Mouse (Mus musculus) 416B (cell line): ENCODE results near the gene Frmpd1.

ENCODE experiments used
- DNase-seq: peaks from one replicate; pipeline ENCODE4 v3.0.0; 2011; ENCODE audit warnings: low read depth

Frmpd1 gene

DNA sequence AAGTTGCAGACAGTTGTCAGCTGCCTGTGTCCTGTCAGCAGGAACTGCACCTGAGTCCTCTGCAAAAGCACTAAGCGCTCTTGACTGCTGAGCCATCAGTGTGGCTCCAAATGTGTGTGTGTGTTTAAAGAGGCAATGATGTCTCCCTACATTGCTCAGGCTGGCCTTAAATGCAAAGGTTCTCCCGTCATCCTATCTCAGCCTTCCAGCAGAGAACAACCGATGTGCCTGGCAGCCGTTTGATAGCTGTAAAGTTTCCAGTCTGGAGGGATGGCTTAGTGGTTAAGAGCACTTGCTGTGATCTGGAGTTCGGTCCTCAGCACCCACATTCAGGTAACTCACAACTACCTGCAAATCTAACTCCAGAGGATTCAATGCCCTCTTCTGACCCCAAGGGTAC, 56.7 kb downstream of the Frmpd1 start:
- DNase-seq = no peak

DNA sequence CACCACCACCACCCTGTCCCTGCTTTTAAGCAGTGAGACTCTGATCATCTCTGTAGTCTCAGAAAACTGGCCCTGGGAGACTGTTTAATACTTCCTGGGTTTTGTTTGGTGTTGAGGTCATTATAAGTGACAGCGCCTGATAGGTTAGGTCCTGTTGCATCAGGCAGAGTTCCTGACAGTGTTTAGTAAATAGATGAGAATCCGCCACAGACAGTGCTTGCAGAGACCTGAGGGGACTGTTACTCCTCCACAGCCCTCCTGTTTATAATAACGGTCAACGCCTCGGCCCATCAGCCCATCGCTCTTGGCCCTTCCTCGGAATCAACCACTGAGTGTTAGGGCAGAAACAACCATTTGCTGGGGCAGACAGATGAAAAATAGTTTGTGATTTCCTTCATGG, 57.5 kb downstream of the Frmpd1 start:
- no peak for DNase-seq

DNA sequence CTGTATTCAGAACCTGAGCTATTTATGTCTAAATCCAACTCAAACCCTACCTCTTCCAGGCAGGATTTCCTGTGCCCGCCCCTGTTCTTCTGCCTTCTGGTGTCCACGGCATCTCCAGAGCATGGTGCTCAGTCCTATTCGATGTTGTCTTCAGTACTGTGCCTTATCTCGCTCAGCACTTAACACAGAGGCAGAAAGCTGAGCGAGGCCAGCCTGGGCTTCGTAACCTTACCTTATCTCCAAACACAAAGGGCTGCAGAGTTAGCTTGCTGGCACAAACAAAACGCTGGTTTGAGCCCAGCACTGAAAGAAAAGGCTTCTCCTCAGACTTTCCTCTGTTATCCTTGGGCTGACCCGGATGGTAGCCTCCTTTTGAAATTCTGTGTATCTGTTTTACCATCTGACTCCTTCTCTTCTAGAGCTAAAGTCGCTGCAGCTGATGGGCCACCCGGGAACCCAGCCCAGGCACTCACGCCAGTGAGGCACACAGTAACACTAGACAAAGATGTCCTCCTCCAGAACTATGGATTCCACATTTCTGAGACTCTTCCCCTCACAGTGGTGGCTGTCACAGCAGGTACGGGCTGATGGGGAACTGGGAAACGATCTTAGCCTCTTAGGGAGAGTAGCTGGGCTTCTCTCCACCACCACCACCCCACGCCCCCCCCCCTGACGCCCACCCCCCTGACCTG, 58.7 kb downstream of the Frmpd1 start:
- DNase-seq = no peak

DNA sequence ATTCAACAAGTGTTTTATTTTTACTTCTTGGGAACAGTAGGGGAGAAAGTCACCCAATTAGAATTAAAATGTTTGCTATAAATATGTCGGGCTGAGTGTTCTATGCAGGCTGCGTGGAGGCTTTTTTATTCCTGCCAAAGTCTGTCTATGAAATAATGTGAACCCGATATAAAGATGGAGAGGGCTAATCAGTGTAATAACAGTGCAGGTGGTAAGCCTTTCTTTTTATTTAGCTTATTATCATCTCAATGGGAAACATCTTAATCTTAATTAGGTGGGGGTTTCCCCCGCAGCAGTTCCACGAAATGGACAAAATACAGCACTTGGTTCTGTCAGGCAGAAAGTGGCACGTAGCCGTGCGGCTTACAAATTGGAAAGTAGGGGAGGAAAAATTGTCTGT, 66.6 kb downstream of the Frmpd1 start:
- no peak for DNase-seq

DNA sequence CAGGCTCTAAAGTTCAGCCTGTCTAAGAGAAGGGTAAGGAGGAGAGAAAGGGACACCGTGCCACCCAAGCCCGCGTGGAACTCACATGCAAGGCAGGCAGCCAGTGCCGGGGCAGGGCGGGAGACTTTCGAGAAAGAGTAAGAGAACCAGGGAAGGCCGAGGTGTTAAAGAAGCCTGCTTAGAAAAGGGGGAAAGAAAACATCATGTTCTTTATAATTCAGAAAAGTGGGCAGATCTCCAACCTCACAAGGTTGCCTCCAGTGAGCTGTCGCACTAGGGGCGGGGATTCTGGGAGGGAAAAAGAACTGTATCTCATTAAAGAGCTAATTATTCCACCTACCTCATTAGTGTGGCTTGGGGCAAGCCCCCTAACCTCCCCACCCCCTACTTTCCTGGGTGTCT, 68.2 kb downstream of the Frmpd1 start:
- DNase-seq = no peak

DNA sequence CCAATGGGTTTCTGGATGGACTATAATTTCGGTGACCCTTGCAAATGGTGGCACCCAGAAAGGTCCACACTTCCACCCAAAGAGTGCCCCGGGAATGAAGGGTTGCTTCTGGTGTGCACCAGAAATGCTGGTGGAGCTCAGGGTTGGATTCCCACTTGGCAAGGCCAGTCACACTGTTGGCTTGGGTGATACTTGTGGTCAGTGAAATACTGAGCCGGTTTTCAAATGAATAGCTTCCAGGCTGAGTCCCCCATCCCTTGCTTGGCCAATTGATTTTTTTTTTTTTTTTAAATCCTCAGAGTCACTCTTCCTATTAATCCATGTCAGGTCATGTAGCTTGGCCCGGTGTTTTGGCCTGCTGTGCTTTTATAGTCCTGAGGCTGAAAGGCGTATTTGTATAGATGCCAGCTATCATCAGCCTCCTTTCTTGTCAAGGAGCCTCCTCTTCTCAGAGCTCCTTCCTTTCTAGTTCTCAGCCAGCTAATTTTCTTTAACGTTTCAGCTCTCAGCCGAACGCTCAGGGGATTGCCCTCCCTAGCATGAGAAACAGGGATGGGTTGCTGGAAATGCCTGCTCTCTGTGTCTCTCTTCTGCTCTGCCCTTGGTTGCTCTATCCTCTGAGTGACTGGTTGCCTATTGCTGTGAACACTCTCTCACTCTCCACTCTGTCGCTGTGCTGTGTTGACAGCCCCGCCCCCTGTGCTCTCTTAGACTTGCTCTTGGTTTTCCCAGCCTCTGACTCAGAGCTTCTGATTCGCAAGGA, 69.3 kb downstream of the Frmpd1 start:
- no peak for DNase-seq

DNA sequence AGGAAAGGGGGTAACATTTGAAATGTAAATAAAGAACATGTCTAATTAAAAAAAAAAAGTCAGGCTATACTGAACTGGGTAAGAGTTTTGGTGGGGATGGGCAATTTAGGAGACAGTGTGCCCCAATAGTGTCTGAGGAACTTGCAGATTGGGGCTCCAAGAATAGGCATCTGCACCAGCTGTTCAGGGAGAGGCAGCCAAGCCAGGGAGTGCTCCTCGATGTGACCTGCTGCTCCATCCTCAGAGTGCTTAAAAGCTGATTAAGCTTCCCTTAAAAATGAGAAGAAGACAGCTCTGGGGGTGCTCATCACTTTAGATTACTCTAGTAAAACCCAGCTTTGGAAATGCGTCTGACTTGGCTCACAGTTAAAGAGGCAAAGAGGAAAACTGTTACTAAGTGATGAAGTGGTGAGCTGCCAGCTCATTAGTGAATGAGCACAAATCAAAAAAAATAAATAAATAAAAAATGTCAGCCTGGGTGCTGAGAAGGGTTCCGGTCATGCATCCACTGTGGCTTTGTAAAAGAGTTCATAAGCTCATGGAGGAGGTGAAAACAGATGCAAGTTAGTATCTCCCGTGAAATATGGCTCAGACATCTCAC, 74.7 kb downstream of the Frmpd1 start:
- no peak for DNase-seq

DNA sequence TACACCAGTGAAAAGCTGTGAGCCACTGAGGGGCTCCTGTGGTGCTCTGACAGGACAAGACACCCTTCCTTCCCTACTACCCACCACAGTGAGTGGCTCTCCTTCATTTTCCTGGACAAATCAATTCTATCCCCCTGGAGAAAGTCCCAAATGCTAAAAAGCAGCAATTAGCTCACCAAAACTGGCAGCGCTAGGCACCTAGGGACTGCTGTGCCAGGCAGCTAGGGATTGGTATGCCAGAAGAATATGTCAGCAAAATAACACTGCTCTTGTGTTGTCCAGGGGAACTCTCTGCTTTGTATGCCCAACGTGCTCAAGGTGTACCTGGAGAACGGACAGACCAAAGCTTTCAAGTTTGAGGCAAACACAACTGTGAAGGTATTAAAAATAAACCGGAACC, 76.9 kb downstream of the Frmpd1 start:
- DNase-seq = no peak

DNA sequence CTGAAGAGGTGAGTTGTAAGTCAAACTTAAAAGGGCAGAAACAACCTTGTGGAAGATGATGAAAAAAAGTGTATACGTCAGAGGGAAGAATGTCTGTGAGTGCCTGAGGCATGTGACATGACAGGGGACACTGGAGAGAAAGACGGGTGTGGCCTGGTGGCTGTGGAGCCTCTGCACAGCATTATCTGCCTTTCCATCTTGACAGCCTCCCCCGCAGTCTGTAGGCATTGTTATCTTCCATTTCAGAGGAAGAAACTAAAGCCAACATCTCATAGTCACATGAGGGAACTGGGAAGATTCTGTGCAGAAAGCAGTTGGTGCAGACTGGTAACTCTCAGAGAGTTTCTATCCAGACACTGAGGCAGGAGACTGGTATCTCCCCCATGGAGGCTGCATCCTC, 83.2 kb downstream of the Frmpd1 start:
- peak; percentile 38 for DNase-seq

DNA sequence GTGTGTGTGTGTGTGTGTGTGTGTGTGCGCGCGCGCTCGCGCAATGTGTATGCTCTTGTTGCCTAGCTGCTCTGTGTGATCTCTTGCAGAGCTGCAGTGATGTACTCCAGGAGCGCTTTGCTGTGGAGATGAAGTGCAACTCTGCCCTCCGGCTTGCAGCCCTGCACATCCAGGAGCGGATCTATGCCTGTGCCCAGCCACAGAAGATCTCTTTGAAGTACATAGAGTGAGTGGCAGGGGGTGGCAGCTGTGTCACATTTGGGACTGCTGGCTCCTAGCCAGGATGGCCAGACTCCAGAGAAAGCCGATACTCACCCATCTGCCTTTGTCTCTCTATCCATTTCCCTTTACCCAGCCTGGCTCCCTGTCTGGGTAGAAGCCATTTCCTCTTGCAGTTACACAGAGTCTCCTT, 86.4 kb downstream of the Frmpd1 start:
- no peak for DNase-seq

DNA sequence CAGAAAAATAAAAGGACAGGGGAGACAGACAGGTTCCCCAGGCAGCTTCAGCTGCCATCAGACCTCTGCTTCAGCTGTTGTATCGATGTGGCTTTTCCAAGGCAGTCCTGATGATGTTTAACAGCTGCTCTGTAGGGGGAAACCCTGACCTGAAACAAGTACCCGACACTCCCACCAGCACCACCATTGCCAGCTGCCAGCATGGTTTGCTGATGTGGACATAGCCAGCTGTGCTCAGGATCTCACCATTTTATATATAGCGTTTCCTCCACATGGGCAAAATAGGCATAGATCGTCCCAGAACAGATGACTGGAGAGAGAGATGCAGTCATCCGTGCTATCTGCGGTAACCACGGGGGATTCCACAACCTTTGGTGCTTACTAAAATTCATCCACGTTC, 91.1 kb downstream of the Frmpd1 start:
- DNase-seq = no peak

DNA sequence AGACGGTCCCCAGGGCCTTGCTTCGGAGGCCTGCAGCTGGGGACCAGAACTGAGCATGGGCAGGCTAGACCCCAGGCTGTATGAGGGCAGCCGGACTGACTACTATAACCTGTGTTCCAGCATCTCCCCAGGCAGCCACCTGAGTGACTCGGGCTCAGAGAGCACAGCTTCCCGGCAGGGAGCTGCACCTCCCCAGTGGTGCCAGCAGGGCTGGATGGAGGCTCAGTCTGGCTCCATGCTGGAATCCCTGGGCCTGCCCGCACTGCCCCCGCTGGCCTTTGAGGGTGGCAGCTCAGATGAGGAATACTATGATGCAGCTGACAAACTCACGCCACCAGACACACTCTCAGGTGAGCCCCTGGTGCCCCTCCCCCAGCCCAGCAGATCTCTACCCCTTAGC, 94.6 kb downstream of the Frmpd1 start:
- no peak for DNase-seq

DNA sequence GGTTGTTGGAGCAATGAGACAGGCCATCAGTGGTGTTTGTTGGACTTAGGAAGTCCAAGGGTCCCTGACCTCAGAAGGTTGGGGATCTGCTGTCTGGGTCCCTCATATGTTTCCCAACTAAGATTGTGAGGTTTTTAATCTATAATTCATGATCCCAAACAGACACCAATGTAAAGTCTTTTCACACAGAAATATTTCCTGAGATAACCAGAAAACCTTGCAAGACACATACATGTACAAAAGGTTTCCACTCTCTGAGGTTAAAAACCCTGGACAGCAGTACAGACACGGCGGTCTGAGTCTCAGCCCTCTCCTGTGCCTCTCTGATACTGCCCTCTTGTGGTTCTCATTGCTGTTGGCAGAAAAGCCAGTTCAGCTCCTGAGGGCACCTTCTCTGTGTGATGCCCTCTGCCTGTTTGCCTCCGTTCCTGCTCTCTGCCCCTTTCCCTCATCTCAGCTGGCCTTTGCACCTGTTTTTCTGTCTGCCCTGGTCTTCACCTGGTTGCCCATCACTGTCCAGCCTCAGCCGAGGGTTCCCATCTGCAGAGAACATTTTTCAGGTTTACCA, 95.4 kb downstream of the Frmpd1 start:
- peak; percentile 71 for DNase-seq

DNA sequence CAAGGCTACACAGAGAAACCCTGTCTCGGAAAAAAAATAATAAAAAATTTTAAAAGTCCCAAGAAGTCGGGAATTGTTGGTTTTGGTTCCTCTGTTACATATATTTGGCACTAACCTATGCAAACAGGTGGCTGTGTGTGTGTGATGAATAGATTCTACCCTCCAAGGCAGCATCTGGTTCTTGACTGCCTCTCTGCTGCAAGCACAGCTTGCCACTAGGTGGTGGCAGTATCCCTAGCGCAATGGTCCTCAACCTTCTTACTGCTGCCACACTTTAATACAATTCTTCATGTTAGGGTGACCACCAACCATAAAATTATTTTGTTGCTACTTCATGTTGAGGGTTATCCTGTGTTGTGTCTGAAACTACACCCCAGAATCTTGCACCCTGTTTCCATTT, 101.6 kb downstream of the Frmpd1 start:
- DNase-seq = peak; percentile 57

DNA sequence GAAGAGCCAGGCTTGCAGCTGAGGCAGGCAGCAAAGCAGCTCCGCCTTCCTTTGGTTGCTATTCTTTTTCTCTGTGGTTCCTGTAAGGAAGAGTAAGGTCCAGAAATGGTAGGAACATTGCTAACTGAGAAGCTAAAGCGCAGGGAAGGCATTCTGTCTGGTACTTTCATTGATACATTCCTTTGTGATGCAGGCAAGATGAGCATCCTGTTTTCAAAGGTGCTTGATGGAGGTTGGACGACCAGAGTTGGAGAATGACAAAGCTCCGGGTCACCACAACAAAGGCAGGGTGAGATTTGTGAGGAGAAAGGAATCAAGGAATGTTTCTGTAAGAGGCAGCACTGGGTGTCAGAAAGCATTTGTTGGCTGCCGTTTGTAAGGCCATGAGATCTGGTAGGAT, 103.2 kb downstream of the Frmpd1 start:
- DNase-seq = no peak

DNA sequence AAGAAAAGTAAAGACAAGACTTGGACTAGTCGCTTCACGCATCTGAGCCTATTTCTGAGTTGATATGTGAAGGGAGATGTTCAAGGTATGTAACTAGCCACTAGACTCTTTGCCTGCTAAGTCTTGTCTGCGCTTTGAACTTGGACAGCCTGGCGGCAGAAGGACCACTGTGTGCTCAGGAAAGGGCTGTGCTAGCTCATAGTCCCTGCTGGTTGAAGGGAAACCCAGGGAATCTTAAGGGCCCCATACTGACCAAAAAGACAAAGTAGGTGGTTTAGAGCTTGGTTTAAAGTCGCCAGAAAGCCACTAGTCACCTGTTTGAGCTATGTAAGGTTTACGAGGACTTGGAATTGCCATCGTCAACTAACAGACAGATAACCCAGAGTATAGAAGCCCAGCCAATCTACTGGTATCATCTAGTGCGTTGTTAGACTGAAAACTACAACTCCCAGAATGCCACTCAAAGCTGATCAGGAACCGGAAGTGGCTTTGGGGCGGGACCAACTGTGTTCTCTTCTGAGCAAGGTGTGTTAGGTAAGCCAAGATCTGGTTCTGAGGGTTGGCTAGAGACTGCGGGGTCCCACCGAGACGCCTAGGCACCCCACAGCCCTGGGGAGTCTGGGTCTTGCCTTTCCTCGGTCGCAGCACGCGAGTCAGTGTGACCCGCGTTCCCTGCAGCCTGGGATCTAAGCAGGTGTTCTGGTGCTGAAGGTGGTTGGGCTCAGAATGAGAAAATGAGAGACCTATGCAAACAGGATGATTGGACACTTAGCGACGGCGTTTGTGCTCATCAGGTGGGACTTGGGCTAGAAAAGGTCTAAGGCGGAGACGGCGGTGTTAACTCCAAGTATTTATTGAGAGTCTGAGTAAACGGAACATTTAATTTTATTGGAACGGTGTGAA, 112.2 kb downstream of the Frmpd1 start, which contains the start of gene Trmt10b:
TSS of gene Trmt10b (plus strand) at position 466 of the 903 bp plus-strand sequence.
- DNase-seq = peak; percentile 87

DNA sequence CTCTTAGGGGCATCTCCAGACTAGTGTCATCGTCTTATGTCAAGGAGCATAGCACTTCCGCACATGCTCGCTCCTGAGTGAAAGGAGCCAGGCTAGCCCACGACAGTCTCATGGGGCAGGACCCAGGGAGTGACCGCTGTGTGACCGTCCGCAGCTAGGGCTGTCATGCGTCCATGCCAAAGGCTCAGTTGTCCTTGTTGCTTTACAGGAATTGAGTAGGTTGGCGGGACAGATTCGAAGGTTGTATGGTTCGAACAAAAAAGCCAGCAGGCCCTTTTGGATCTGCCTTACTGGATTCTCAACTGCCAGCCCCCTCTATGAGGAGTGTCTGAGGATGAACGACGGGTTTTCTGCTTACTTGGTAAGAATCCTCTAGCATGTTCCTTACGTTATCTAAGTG, 120.9 kb downstream of the Frmpd1 start:
- DNase-seq = no peak

DNA sequence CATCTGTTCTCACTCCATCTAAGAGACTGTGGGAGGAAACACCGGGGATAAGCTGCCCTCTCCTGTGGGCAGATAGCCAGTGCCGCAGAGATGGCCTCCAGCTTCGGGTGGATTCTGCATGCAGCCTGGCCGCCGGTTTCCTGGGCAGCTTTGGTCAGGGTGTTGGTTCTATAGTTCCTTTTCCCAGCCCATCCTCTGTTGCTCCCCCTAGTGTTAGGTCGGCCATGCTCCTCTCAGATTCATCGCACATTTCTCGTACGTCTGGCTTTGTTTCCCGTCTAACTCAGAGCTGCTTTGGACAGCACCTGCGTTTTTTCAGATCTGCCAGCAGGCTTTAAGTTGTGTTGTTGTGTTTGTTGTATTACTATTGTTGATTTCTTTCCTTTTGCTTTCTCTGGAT, 123.4 kb downstream of the Frmpd1 start:
- DNase-seq = peak; percentile 37

DNA sequence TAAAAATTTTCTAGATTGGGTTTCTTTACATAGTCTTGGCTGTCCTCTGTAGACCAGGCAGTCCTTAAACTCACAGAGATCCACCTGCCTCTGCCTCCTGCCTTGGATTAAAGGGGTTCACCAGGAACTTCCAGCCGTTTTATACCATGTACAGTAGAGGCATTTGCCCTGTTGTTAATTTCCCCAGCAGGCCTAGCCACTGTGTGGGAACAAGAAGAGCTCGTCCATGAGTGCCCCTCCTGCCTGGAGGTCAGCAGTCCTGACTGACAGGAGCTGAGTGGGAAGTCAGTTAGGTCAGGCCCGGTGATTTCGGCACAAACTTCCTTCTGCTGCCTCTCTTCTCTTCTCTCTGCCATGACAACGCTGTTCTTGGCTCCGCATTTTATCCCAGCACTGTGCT, 123.9 kb downstream of the Frmpd1 start:
- no peak for DNase-seq

DNA sequence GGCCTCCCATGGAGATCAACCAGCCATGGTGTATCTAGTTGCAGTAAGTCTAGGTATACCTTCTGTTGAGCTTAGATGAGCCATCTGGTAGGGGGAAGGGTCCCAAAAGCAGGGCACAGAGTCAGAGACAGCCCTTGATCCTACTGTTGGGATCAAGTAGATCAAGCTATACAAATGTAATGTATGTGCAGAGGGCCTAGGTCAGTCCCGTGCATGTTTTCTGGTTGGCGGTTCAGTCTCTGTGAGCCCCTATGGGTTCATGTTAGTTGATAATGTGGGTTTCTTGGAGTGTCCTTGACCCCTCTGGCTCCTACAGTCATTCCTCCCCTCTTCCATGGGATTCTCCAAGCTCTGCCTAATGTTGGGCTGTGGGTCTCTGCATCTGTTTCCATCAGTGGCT, 126.4 kb downstream of the Frmpd1 start:
- DNase-seq = no peak

DNA sequence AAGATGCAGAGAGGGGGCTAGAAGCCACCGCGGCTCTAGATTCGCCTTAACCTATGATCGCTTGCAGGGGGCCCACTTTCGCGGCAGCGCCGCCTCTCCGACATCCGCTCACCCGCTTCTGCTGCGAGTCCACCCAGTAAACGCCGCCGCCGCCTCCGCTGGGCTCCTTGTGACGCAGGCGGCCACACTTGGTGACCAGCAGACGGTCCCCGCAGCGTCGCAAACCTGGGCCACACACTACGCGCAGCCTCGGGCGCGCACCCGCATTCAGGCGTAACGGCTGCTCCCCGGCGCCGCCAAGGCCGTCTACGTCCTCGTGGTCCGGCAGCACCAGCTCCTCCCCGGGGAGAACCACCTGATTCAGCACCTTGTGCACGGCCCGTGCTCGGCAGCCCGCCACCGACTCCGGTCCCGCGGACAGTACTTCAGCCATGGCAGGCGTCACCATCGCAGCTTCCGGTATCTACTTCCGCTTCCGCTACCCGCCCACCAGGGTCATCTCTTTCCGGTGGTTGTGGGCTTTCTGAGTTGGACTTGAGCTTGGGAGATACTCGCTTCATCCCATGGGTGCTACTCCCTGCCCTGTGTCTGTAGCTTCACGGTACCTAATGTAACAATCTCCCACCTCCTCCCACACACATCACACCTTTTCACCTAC, 135.6 kb downstream of the Frmpd1 start:
- DNase-seq = peak; percentile 90
